Mouse (Mus musculus): ENCODE results near the gene Slc9a7. TPM values are rescaled to one million over a fixed set of nuclear protein-coding genes. Genes with fewer than 3 reads are reported as not detected.

Slc9a7 gene
- polyA plus RNA-seq, 1 experiment = 14.4 TPM

- no peak overlapping the region for H3K4me3 ChIP-seq (ENCODE audit: insufficient read depth, low read length)
- H3K27ac ChIP-seq (ENCODE audit: insufficient read depth, low read depth, low read length) = no peak overlapping the region
- peaks cover 19% of the 10 kb centered on the region for H3K4me1 ChIP-seq (ENCODE audit: control insufficient read depth, insufficient read depth, low read length)
- no peak for TF ChIP-seq CTCF (IDR thresholded peaks at IDR 0.05; ENCODE audit: low read depth, low read length)
- no peak for TF ChIP-seq POLR2A (IDR thresholded peaks at IDR 0.05; ENCODE audit: borderline replicate concordance, low read depth, low read length)
Observed at GRCm38 (mm10) chrX:20162322-20162711, 129.3 kb downstream of the Slc9a7 start.

DNA sequence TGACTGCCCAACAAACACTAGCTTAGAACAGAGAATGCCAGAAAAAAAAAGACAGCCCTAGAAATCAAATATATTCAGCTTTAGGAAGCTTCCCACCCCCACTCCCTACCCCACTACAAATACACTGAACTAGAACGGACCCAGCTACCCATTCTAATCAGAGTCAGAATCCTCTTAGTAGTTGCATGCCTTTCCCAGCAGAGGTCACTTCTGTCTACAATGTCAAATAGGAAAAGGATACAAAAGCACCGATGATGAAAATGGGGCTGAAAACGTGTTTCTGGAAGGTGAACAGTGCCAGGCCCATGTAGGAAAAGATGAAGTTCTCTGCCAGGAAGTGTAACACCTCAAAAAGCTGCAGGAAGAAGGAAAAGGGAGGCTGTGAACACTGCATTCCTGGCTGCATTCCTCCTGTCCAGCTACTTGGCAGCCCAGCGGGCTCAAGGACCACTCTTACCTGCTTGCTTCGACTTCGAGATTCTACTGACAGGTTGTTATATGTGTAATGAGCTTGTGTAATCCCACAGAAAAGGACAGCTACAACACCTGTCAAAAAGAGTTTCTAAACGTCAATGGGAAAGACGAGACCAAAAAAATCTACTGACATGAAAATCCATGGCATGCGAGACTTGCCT lies 129.8 kb downstream of the Slc9a7 start:
- no peak overlapping the region for H3K4me3 ChIP-seq (ENCODE audit: insufficient read depth, low read length)
- peaks cover 19% of the 10 kb centered on the region for H3K4me1 ChIP-seq (ENCODE audit: control insufficient read depth, insufficient read depth, low read length)
- no peak overlapping the region for H3K27ac ChIP-seq (ENCODE audit: insufficient read depth, low read depth, low read length)
- TF ChIP-seq CTCF (IDR thresholded peaks at IDR 0.05; ENCODE audit: low read depth, low read length) = no peak
- TF ChIP-seq POLR2A (IDR thresholded peaks at IDR 0.05; ENCODE audit: borderline replicate concordance, low read depth, low read length) = no peak

DNA sequence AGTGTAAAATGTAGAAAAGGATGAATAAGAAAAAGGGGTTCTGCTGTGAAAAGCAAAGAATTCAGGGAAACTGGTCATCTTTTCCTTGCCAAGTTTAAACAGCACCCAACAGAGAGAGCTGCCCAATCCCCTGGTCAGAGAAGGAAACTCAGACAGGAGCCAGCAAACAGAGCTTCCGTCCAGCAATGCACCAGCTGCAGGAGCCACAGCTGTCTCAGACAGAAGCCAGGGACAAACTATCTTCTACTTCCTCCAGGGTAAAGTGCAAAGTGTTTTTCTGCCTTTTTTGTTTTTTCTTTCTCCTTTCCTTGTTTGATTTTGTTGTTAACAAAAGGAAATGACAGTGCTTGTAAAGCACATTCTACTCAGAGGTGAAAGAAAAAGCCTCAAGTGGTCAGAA lies 131.3 kb downstream of the Slc9a7 start:
- Histone ChIP-seq H3K4me3 (ENCODE audit: insufficient read depth, low read length) (no peak overlapping the region), H3K4me1 (ENCODE audit: control insufficient read depth, insufficient read depth, low read length) (peaks cover 17% of the 10 kb centered on the region), H3K27ac (ENCODE audit: insufficient read depth, low read depth, low read length) (peak overlapping the region; percentile 75)
- TF ChIP-seq CTCF (IDR thresholded peaks at IDR 0.05; ENCODE audit: low read depth, low read length) = no peak
- no peak for TF ChIP-seq POLR2A (IDR thresholded peaks at IDR 0.05; ENCODE audit: borderline replicate concordance, low read depth, low read length)

GRCm38 (mm10) chrX:20157519-20157918 lies 134.1 kb downstream of the Slc9a7 start:
- Histone ChIP-seq H3K27ac (ENCODE audit: insufficient read depth, low read depth, low read length) (no peak overlapping the region), H3K4me3 (ENCODE audit: insufficient read depth, low read length) (no peak overlapping the region), H3K4me1 (ENCODE audit: control insufficient read depth, insufficient read depth, low read length) (peaks cover 17% of the 10 kb centered on the region)
- no peak for TF ChIP-seq CTCF (IDR thresholded peaks at IDR 0.05; ENCODE audit: low read depth, low read length)
- TF ChIP-seq POLR2A (IDR thresholded peaks at IDR 0.05; ENCODE audit: borderline replicate concordance, low read depth, low read length) = no peak

DNA sequence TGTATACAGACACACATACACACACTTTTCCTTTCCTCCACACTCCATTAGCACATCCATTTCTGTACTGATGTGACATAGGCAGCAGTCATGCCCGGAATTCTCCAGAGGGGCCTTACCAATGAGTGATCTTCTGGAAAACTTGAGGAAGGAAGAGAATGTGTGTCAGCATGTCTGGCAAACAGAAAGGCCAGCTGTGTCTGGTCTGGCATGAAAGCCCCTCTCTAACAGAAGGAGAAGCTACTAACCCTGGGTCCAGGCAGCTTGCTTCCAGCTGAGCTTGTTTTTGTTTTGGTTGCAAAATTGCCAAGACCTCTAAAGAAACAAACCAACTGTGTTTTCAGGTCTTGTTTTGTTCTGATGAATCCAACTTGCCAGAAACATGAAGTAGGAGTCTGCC lies 162.1 kb downstream of the Slc9a7 start:
- TF ChIP-seq CTCF (IDR thresholded peaks at IDR 0.05; ENCODE audit: low read depth, low read length) = no peak
- TF ChIP-seq POLR2A (IDR thresholded peaks at IDR 0.05; ENCODE audit: borderline replicate concordance, low read depth, low read length) = no peak
- H3K4me3 ChIP-seq (ENCODE audit: insufficient read depth, low read length) = no peak overlapping the region
- H3K27ac ChIP-seq (ENCODE audit: insufficient read depth, low read depth, low read length) = no peak overlapping the region
- H3K4me1 ChIP-seq (ENCODE audit: control insufficient read depth, insufficient read depth, low read length) = peaks cover 6% of the 10 kb centered on the region

DNA sequence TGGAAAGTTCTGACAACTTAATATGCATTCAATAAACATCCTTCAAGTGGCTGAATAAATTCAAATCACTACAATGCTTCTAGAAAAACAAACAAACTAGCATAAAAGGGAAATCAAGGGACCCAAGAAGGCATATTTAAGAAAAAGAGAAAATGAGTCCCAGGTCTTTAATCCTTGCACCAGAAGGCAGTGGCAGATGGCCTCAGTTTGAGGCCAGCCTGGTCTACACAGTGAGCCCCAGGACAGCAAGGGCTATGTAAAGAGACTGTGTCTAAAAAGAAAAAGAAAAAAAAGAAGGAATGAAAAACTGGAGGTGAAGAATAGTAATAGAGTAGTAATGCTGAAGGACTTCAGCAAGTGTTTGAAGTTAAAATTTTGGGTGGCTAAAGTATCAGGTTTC lies 162.7 kb downstream of the Slc9a7 start:
- Histone ChIP-seq H3K4me1 (ENCODE audit: control insufficient read depth, insufficient read depth, low read length) (peaks cover 6% of the 10 kb centered on the region), H3K27ac (ENCODE audit: insufficient read depth, low read depth, low read length) (no peak overlapping the region), H3K4me3 (ENCODE audit: insufficient read depth, low read length) (no peak overlapping the region)
- TF ChIP-seq POLR2A (IDR thresholded peaks at IDR 0.05; ENCODE audit: borderline replicate concordance, low read depth, low read length) (no peak), CTCF (IDR thresholded peaks at IDR 0.05; ENCODE audit: low read depth, low read length) (no peak)

DNA sequence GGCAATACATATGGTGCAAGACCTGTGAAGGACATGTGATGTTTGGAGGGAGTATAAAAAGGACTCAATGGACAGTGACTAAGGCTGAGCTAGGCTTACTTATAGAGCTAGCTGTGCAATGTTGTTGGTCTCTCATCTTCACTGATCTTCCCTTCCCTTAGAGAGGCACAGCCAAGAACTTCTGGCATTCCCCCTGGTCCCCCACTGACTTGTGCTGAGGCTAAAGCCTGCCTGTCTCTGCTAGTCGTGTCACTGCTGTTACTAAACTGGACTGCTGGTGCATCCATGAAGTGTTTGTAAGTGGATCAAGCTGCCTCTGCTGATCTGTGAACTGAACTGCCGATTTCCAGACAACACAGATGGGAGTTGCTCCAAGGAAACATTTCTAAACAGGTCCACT lies 166.1 kb downstream of the Slc9a7 start:
- no peak overlapping the region for H3K4me3 ChIP-seq (ENCODE audit: insufficient read depth, low read length)
- H3K4me1 ChIP-seq (ENCODE audit: control insufficient read depth, insufficient read depth, low read length) = peaks cover 6% of the 10 kb centered on the region
- no peak overlapping the region for H3K27ac ChIP-seq (ENCODE audit: insufficient read depth, low read depth, low read length)
- TF ChIP-seq POLR2A (IDR thresholded peaks at IDR 0.05; ENCODE audit: borderline replicate concordance, low read depth, low read length) = no peak
- TF ChIP-seq CTCF (IDR thresholded peaks at IDR 0.05; ENCODE audit: low read depth, low read length) = no peak

DNA sequence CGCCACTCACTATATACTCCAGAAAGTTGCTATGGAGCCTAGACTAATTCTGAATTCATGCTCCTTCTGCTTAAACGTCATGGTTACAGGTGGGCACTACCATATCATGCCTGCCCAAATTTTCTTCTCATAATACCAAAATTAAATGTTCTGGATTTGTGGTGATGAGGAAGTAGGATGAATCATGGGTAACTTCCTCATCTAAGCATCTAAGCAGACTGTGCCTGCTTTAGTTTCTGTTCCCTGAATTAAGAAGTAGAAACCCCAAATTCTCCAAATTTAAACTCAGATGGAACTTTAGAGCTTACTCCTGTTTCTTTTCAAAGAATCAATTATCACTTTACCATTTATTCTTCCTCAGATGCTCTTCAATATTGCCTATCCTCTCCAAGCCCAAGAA lies 173.9 kb downstream of the Slc9a7 start:
- Histone ChIP-seq H3K4me1 (ENCODE audit: control insufficient read depth, insufficient read depth, low read length) (peaks cover 10% of the 10 kb centered on the region), H3K4me3 (ENCODE audit: insufficient read depth, low read length) (no peak overlapping the region), H3K27ac (ENCODE audit: insufficient read depth, low read depth, low read length) (peak overlapping the region; percentile 24)
- TF ChIP-seq POLR2A (IDR thresholded peaks at IDR 0.05; ENCODE audit: borderline replicate concordance, low read depth, low read length) (no peak), CTCF (IDR thresholded peaks at IDR 0.05; ENCODE audit: low read depth, low read length) (no peak)

GRCm38 (mm10) chrX:20070196-20070595 lies 221.4 kb downstream of the Slc9a7 start:
- Histone ChIP-seq H3K27ac (ENCODE audit: insufficient read depth, low read depth, low read length) (no peak overlapping the region), H3K4me3 (ENCODE audit: insufficient read depth, low read length) (no peak overlapping the region), H3K4me1 (ENCODE audit: control insufficient read depth, insufficient read depth, low read length) (peaks cover 10% of the 10 kb centered on the region)
- TF ChIP-seq CTCF (IDR thresholded peaks at IDR 0.05; ENCODE audit: low read depth, low read length) (no peak), POLR2A (IDR thresholded peaks at IDR 0.05; ENCODE audit: borderline replicate concordance, low read depth, low read length) (no peak)

GRCm38 (mm10) chrX:20066636-20067035 lies 225.0 kb downstream of the Slc9a7 start:
- H3K4me1 ChIP-seq (ENCODE audit: control insufficient read depth, insufficient read depth, low read length) = peaks cover 19% of the 10 kb centered on the region
- H3K27ac ChIP-seq (ENCODE audit: insufficient read depth, low read depth, low read length) = peak overlapping the region; percentile 71
- no peak for TF ChIP-seq CTCF (IDR thresholded peaks at IDR 0.05; ENCODE audit: low read depth, low read length)
- TF ChIP-seq POLR2A (IDR thresholded peaks at IDR 0.05; ENCODE audit: borderline replicate concordance, low read depth, low read length) = no peak
- no peak overlapping the region for H3K4me3 ChIP-seq (ENCODE audit: insufficient read depth, low read length)
